Mouse (Mus musculus) midbrain, postnatal 0 days (tissue): ENCODE data around the gene Dnajb11. TPM values are rescaled to one million over a fixed set of nuclear protein-coding genes. Genes with fewer than 3 reads are reported as not detected.

Experiments used
- ATAC-seq: fragments of 200-750 bp; cut with Nextera tagmentation; 2 replicates; pipeline ENCODE4 v1.8.0; 2017; ENCODE audit warnings: moderate number of reproducible peaks, mild to moderate bottlenecking, moderate TSS enrichment, moderate library complexity; ENCODE audit not compliant: low FRiP score
- DNase-seq: peaks from one replicate; pipeline ENCODE4 v3.0.0-alpha.2; 2015; ENCODE audit warnings: low spot score
- H3K27ac ChIP-seq: fragments of 300-500 bp; sonication (generic); 2 replicates; pipeline ENCODE4 v1.5.1; 2014; ENCODE audit warnings: low read depth, mild to moderate bottlenecking, low read length, mixed read lengths
- H3K27me3 ChIP-seq: fragments of 300-500 bp; sonication (generic); 2 replicates; pipeline ENCODE4 v1.6.1; 2014; ENCODE audit warnings: low read length, control low read depth, mixed read lengths; ENCODE audit not compliant: insufficient read depth
- H3K36me3 ChIP-seq: fragments of 300-500 bp; sonication (generic); 2 replicates; pipeline ENCODE4 v1.6.1; 2014; ENCODE audit warnings: low read length, control low read depth, mixed read lengths; ENCODE audit not compliant: insufficient read depth
- H3K4me1 ChIP-seq: fragments of 300-500 bp; sonication (generic); 2 replicates; pipeline ENCODE4 v1.6.1; 2014; ENCODE audit warnings: mild to moderate bottlenecking, control low read depth, antibody characterized with exemption, low read length, mixed read lengths; ENCODE audit not compliant: insufficient read depth
- H3K4me2 ChIP-seq: fragments of 300-500 bp; sonication (generic); 2 replicates; pipeline ENCODE4 v1.6.1; 2014; ENCODE audit warnings: low read depth, mild to moderate bottlenecking, low read length, mixed read lengths; ENCODE audit not compliant: poor library complexity, severe bottlenecking
- H3K4me3 ChIP-seq: fragments of 300-500 bp; sonication (generic); 2 replicates; pipeline ENCODE4 v1.5.1; 2014; ENCODE audit warnings: low read depth, mild to moderate bottlenecking, low read length, moderate library complexity
- H3K9ac ChIP-seq: fragments of 300-500 bp; sonication (generic); replicated peaks from 2 replicates; pipeline ENCODE4 v1.6.1; 2014; ENCODE audit warnings: mild to moderate bottlenecking, low read length, moderate library complexity, mixed read lengths; ENCODE audit not compliant: poor library complexity, severe bottlenecking
- H3K9me3 ChIP-seq: fragments of 300-500 bp; sonication (generic); 2 replicates; pipeline ENCODE4 v1.6.1; 2016; ENCODE audit warnings: low read length, control low read depth
- CTCF ChIP-seq: IDR thresholded peaks from 2 replicates; pipeline ENCODE4 v1.5.1; 2016; ENCODE audit warnings: antibody characterized with exemption, mild to moderate bottlenecking
- WGBS: fragments of 180-500 bp; shearing (Covaris S2); extraction: QIAGEN DNeasy Blood & Tissue Kit; methylation state at CpG from one replicate; pipeline ENCODE4 v1.1.7; 2014; 5-methylcytosine and 5-hydroxymethylcytosine counted together
- polyA plus RNA-seq: library from polyadenylated mRNA; unstranded; fragments of >200 nt; fragmentation: Nextera tagmentation; extraction: Ambion mirVana; gene quantifications from 2 replicates; pipeline ENCODE4 v1.2.1, GENCODE M21; 2015
- total RNA-seq: library from RNA; depleted of rRNA; stranded (reverse); fragments of >200 nt; gene quantifications from 2 replicates; pipeline ENCODE4 v1.2.3, GENCODE M21; 2014

The Dnajb11 gene
- total and polyA plus RNA-seq, 2 experiments from 2014 or later = 58.7 to 89.9 TPM

GRCm38 (mm10) chr16:22896618-22897017, 39.0 kb downstream of the Dnajb11 start:
- 70% methylated on average over 2 of the region's 2 CpGs for WGBS
- no peaks in the 10 kb centered on the region for H3K4me1 ChIP-seq
- no peak for TF ChIP-seq CTCF
- no peaks in the 10 kb centered on the region for H3K36me3 ChIP-seq
- no peak overlapping the region for H3K9ac ChIP-seq
- no peak overlapping the region for H3K4me2 ChIP-seq
- no peak overlapping the region for H3K27ac ChIP-seq
- ATAC-seq = no peak
- no peak for DNase-seq
- H3K9me3 ChIP-seq = no peaks in the 10 kb centered on the region
- H3K4me3 ChIP-seq = no peak overlapping the region
- no peaks in the 10 kb centered on the region for H3K27me3 ChIP-seq

GRCm38 (mm10) chr16:22899346-22899745, 41.7 kb downstream of the Dnajb11 start:
- WGBS = 71% methylated on average over 5 of the region's 5 CpGs
- H3K4me2 ChIP-seq = no peak overlapping the region

GRCm38 (mm10) chr16:22899866-22900570, 42.4 kb downstream of the Dnajb11 start:
- ATAC-seq = no peak
- Histone ChIP-seq H3K9me3 (no peaks in the 10 kb centered on the region), H3K4me3 (no peak overlapping the region), H3K27me3 (no peaks in the 10 kb centered on the region), H3K4me1 (no peaks in the 10 kb centered on the region), H3K4me2 (no peak overlapping the region), H3K9ac (no peak overlapping the region), H3K36me3 (no peaks in the 10 kb centered on the region), H3K27ac (no peak overlapping the region)
- TF ChIP-seq CTCF = no peak
- DNase-seq = no peak
- 86% methylated on average over 10 of the region's 10 CpGs for WGBS

More at GRCm38 (mm10) chr16:22899346-22899745, 41.7 kb downstream of the Dnajb11 start:
- DNase-seq = no peak
- Histone ChIP-seq H3K9me3 (no peaks in the 10 kb centered on the region), H3K27me3 (no peaks in the 10 kb centered on the region), H3K4me1 (no peaks in the 10 kb centered on the region), H3K36me3 (no peaks in the 10 kb centered on the region), H3K9ac (no peak overlapping the region), H3K4me3 (no peak overlapping the region), H3K27ac (no peak overlapping the region)
- no peak for TF ChIP-seq CTCF
- ATAC-seq = no peak

GRCm38 (mm10) chr16:22901326-22901725, 43.7 kb downstream of the Dnajb11 start:
- TF ChIP-seq CTCF = no peak
- no peak for DNase-seq
- no peaks in the 10 kb centered on the region for H3K4me1 ChIP-seq

DNA sequence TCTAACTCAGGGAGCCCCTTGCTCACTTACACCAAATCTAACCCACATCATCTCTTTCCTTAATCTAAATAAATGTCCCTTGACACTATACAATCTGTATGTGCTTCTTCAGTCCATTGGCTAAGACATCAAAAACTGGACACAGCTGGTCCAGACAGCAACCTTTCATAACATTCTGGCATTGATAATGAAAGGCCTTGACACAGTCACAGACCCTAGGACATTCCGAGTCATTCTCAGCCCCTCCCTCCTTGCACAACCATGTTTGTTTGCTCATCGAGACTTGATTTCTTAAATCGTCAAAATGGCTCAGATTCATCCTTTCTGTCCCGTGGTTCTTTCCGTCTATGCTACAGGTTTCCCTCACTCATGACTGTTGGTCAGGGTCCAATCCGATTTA, 51.6 kb downstream of the Dnajb11 start:
- H3K9me3 ChIP-seq = no peaks in the 10 kb centered on the region
- no peak for DNase-seq
- H3K27ac ChIP-seq = no peak overlapping the region
- H3K27me3 ChIP-seq = no peaks in the 10 kb centered on the region
- ATAC-seq = no peak
- H3K36me3 ChIP-seq = no peaks in the 10 kb centered on the region
- H3K4me1 ChIP-seq = no peaks in the 10 kb centered on the region
- WGBS = 95% methylated on average over 6 of the region's 6 CpGs
- no peak overlapping the region for H3K9ac ChIP-seq
- no peak overlapping the region for H3K4me3 ChIP-seq
- TF ChIP-seq CTCF = no peak
- no peak overlapping the region for H3K4me2 ChIP-seq

More at GRCm38 (mm10) chr16:22901326-22901725, 43.7 kb downstream of the Dnajb11 start:
- Histone ChIP-seq H3K36me3 (no peaks in the 10 kb centered on the region), H3K4me2 (no peak overlapping the region), H3K27ac (no peak overlapping the region), H3K27me3 (no peaks in the 10 kb centered on the region), H3K9ac (no peak overlapping the region), H3K9me3 (no peaks in the 10 kb centered on the region), H3K4me3 (no peak overlapping the region)
- WGBS = 92% methylated on average over 3 of the region's 3 CpGs
- ATAC-seq = no peak

GRCm38 (mm10) chr16:22911986-22912385, 54.3 kb downstream of the Dnajb11 start:
- DNase-seq (no peak), ATAC-seq (no peak)
- no peak overlapping the region for H3K4me3 ChIP-seq
- no peak overlapping the region for H3K4me2 ChIP-seq
- H3K9ac ChIP-seq = no peak overlapping the region
- H3K36me3 ChIP-seq = no peaks in the 10 kb centered on the region
- H3K27ac ChIP-seq = no peak overlapping the region
- H3K4me1 ChIP-seq = no peaks in the 10 kb centered on the region
- no peaks in the 10 kb centered on the region for H3K27me3 ChIP-seq
- TF ChIP-seq CTCF = no peak
- 90% methylated on average over 3 of the region's 3 CpGs for WGBS
- no peaks in the 10 kb centered on the region for H3K9me3 ChIP-seq
